Mouse (Mus musculus): ENCODE results near the gene Tmem171.

Tmem171 gene

DNA sequence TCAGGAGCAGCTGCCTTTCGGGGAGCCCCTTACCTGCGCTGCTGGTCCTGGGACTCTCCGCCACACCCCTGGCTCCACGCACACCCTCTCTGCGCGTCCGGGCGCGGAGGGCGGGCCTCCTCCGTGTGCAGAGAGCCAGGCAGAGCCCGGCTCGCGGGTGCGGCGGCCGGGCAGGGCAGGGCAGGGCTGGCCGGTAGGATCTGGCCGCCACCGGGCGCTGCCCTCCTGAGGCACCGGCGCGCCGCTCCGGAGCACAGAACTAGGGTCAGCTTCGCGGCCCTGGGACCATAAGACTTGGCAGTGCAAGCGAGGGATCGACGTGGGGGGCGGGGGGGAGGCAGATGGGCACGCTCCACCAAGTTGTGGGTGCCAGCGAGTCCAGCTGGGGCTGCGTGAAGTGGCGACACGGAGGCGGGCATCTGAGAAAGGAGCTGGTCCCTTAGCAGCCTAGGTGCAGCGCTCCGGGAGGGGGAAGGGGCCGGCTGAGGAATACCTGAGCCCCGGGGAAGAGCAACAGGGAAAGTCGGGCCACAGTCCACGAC is at the start of gene Tmem171:
Gene Tmem171 (minus strand): TSS at position 62 of the 542 bp plus-strand sequence.
- DNase-seq, result no peak

GRCm38 (mm10) chr13:98743829-98744228 is 49.2 kb upstream of the Tmem171 start:
- no peak for DNase-seq

DNA sequence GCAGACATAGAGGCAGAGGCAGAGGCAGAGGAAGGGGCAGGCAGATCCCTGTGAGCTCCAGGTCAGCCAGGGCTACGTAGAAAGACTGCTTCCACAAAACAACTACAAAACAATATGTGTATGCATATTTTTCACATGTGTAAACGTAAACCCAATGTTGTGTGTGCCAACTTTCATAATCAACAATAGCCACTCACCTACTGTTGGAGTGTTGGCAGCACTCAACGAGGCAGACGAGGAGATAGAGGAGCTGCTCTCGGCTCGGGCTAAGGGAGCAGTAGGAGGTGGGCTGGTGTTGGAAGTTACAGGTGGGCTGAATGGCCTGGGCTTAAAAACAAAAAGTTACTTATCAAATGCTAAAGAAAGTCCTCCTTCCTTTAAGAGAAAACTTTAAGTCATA is 48.6 kb upstream of the Tmem171 start:
- no peak for DNase-seq

DNA sequence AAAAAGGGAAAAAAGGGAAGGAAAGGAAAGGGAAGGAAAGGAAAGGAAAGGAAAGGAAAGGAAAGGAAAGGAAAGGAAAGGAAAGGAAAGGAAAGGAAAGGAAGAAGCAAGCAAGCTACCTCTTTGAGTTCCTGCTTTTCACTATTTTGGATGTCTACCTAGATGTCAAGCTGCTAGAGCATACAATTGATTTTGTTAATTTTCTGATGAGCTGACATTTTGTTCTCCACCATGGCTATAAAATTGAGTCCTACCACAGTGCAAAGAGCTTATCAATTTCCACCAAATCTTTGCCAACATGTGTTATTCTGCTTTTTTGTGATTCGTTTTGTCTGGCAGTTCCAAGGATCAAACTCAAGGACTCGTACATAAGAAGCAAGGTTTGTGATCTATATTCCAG is 43.6 kb upstream of the Tmem171 start:
- DNase-seq, result no peak

DNA sequence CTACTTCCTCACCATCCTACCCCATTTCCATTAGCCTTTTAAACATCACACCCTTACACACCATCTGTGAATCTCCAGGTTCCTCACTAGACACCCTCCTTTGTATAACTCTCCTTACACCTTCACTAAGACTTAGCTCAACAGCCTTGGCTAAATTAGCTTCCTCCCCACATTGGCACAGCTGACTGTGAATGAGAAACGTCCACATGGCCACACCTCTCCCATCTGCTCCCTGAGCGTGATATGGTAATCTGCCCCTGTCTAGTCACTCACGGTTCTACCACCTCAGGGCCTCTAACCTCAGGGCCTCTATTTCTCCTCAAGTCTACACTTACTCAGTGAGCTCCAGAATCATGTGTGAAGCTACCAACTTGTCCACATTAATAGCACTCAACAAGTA is 38.7 kb upstream of the Tmem171 start:
- DNase-seq, result no peak

DNA sequence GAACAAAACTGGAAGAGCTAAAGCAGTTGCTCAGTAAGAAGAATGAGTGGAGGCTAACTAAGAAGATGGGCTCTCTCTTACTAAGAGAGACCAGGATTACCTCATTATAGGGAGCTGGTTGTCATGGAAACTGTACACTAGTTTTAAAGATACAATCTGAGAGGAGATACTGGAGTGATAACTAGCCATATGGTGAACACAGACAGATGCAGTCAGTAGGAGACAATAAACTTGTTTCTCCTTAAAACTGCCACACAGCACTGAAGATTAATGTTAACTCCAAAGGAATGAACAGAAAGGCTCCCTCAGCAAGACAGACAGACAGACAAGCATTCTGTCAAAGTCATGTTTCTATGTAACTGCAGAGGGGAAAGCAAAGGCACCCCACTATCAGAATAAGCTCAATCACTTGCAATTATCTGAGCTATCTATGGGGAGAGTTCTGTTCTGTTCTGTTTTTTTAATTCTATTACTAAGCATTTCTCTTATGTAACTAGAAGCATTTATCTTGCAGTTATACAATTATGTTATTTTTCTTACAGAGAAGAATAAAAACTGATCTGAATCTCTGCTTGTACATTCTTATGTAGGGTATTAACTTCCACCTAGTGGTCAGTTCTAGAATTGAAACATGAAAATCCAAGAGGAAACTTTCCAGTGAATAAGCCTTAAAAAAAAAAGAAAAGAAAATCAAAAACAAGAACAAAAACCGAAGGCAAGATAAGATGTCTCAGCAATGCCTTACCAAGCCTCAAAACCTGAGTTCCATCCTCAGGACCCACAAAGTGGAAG is 34.8 kb upstream of the Tmem171 start:
- no peak for DNase-seq

GRCm38 (mm10) chr13:98726494-98726893 is 31.9 kb upstream of the Tmem171 start:
- no peak for DNase-seq

- DNase-seq, result no peak
Measured at GRCm38 (mm10) chr13:98723430-98723829, 28.8 kb upstream of the Tmem171 start.

DNA sequence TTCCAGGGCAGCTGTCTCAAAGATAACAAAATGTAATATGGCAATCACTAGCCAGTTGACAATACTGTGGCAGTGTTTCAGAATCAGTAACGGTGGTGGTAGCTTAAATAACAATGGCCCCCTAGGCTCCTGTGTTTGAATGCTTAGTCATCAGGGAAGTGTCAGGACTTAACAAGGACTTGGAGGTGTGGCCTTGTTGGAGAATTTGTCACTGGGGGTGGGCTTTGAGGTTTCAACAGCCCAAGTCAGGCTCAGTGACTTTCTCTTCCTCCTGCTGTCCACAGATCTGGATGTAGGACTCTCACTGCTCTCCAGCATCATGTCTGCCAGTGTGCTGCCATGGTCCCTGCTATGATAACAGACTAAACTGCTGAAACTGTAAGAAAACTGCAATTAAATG is 27.7 kb upstream of the Tmem171 start:
- no peak for DNase-seq

- DNase-seq, result no peak
Measured at GRCm38 (mm10) chr13:98716176-98716575, 21.5 kb upstream of the Tmem171 start.

DNA sequence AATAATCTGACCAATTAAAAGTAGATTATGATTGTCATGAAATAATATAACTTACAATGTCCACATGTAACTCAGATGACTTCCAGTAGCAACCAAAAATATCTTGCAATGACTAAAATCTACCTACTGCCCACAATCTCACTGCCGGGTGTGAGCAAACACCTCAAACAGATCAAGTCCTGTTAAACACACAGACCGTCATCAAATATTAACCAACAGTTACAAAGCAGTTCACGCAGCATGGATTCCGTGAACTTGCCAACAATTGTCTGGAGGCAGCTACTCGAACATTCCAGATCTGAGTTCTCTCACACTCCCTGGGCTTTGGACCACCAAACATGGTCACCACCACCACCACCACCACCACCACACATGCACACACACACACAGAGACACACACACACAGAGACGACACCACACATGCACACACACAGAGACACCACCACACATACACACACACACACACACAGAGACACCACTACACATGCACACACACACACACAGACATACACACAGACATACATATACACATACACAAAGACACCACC is 20.9 kb upstream of the Tmem171 start:
- no peak for DNase-seq

- DNase-seq, result no peak
Measured at GRCm38 (mm10) chr13:98710655-98711054, 16.0 kb upstream of the Tmem171 start.

GRCm38 (mm10) chr13:98710236-98710635 is 15.6 kb upstream of the Tmem171 start:
- DNase-seq, result no peak

DNA sequence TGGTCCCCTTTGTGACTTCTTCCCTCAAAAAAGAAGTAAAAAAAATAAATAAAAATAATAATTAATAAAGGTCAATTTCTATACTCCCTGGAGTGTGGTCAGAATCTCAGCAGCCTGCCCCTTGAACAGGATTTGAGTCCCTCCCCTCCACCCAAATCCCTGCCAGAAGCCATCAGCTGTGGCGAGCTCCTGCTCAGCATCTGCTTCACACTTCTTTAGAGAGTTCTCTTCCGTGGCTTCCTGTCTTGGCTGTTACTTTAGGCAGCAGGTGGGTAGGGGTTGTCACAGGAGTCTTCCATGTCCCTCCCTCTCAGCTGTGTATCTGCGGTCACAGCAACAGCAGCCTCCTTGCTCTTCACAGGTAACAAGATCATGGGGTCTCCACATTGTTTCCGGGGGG is 10.9 kb upstream of the Tmem171 start:
- DNase-seq, result no peak

DNA sequence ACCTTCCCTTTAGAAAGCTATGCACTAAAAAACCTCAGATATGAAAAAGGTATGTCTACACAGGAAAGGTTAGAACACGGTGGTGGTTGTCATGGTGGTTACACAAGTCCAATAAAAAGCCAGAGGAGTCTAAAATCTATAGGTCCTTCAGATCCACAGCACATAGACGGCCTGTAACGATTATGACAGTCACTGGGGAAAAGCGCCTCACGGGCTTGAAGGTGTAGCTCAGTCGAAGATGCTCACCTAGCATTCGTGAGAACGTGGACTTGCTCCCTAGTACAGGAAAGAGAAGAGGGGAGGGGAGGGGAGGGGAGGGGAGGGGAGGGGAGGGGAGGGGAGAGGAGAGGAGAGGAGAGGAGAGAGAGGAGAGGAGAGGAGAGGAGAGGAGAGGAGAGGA is 9.2 kb upstream of the Tmem171 start:
- DNase-seq, result no peak

GRCm38 (mm10) chr13:98702361-98702760 is 7.7 kb upstream of the Tmem171 start:
- DNase-seq, result no peak

GRCm38 (mm10) chr13:98701309-98701675 is 6.7 kb upstream of the Tmem171 start:
- no peak for DNase-seq

DNA sequence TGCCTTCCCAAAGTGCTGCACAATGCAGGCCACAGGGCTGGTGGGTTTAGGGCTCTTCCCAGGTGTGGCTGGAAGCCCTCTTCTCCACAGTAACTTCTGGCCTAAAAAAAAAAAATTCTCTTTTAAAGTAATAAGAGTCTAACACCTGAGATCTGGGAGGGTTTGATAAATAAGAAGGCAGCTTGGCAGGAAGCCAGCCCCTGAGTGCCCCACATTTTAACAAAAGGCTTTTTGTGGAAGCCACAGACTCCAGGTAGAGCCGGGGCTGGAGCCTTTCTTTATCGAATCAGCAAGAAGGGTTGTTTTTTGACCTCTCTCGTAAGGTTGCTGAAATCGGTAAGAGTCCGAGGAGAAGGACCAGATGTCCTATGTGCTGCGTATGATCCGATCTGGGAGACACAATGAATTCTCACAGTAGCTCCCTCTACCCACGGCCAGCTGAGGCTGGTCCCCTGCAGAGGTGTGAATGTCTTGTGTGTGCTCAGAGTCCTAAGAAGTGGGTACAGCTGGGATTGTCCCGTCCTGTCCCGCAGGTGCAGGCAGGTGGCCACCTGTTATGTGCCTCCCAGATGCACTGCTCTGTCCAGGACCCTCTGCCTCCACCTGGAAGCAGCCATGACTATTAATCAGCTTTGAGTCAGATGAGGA is 6.2 kb upstream of the Tmem171 start:
- DNase-seq, result no peak

- no peak for DNase-seq
Measured at GRCm38 (mm10) chr13:98699982-98700540, 5.4 kb upstream of the Tmem171 start.

DNA sequence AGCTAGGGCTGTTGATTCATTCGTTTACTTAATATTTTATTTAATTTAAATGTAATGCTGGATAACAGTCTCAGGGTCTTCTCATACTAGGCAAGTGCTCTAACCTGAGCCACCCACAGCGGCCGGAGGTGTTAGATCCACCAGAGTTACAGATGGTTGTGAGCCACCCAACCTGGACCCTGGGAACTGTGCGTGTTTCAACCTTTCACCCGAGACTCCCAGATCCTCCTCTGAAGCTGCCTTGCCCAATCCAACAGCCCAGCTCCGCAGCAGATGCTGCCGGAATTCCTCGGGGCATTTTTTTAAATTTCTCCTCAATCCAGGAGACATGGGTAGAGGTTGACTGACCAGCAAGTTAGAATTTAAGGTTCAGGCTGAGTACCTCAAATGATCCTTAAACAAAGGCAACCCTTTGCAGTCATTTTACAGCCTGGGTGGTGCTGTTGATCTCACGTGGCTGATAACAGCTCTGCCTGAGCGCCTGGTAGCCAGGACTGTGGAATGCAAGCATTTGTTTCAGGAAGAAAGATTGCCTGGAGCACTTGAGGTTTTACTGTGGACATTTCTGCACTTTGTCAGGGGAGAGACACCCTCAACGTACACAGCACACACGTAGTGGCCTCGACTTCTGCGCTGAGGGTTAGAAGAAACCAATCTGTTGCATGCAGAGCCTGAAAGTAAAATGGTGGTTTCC is 4.6 kb upstream of the Tmem171 start:
- no peak for DNase-seq

DNA sequence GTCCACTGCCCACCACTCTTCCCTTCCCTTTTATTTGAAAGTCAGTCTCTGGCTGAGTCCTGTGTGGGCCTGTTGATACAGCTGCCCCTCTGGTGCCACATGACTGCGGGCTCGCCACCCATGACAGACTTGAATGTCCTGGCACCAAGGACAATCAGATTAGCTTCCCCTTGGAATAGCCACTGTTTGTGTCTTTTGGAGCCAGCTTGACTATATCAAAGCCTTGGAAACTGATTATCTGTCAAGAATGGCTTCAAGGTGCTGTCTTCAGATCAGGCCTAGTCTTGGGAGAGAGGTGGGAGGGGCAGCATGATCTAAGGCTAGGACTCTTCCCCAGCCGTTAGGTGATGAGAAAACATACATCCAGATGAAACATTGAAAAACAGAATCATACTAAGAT is 2.1 kb upstream of the Tmem171 start:
- no peak for DNase-seq

- DNase-seq, result no peak
Measured at GRCm38 (mm10) chr13:98695546-98695945, 912 bp upstream of the Tmem171 start.

GRCm38 (mm10) chr13:98693316-98693715 is 1.3 kb downstream of the Tmem171 start:
- no peak for DNase-seq

Data from thymus, adult 18-20 months (tissue).